Mouse (Mus musculus) liver, embryonic 16.5 days (tissue): ENCODE measurements around the gene Lonp2. TPM values are rescaled to one million over a fixed set of nuclear protein-coding genes. Genes with fewer than 3 reads are reported as not detected.

Experiments
- ATAC-seq: fragments of 200-750 bp; cut with Nextera tagmentation; 2 replicates; pipeline ENCODE4 v1.8.0; 2017; ENCODE audit warnings: low read depth, mild to moderate bottlenecking, moderate number of reproducible peaks, moderate library complexity
- H3K27ac ChIP-seq: fragments of 300-500 bp; sonication (generic); 2 replicates; pipeline ENCODE4 v1.5.1; 2014; ENCODE audit warnings: mild to moderate bottlenecking, low read length
- H3K27me3 ChIP-seq: fragments of 300-500 bp; sonication (generic); 2 replicates; pipeline ENCODE4 v1.6.1; 2014; ENCODE audit warnings: low read depth, low read length, mixed read lengths; ENCODE audit not compliant: control insufficient read depth, insufficient read depth
- H3K36me3 ChIP-seq: fragments of 300-500 bp; sonication (generic); 2 replicates; pipeline ENCODE4 v1.6.1; 2014; ENCODE audit warnings: mild to moderate bottlenecking; ENCODE audit not compliant: control insufficient read depth, insufficient read depth
- H3K4me1 ChIP-seq: fragments of 300-500 bp; sonication (generic); 2 replicates; pipeline ENCODE4 v1.6.1; 2014; ENCODE audit warnings: low read depth, low read length, mixed read lengths; ENCODE audit not compliant: control insufficient read depth
- H3K4me2 ChIP-seq: fragments of 300-500 bp; sonication (generic); 2 replicates; pipeline ENCODE4 v1.6.1; 2014; ENCODE audit warnings: low read depth, low read length, mixed read lengths
- H3K4me3 ChIP-seq: fragments of 300-500 bp; sonication (generic); 2 replicates; pipeline ENCODE4 v1.5.1; 2014; ENCODE audit warnings: low read depth, mild to moderate bottlenecking, low read length
- H3K9ac ChIP-seq: fragments of 300-500 bp; sonication (generic); 2 replicates; pipeline ENCODE4 v1.6.1; 2014; ENCODE audit warnings: low read depth, low read length
- H3K9me3 ChIP-seq: fragments of 300-500 bp; sonication (generic); replicated peaks from 2 replicates; pipeline ENCODE4 v1.6.1; 2016; ENCODE audit warnings: low read length; ENCODE audit not compliant: control insufficient read depth
- WGBS: fragments of 180-500 bp; shearing (Covaris S2); extraction: QIAGEN DNeasy Blood & Tissue Kit; methylation state at CpG from one replicate; pipeline ENCODE4 v1.1.7; 2014; ENCODE audit not compliant: insufficient replicate concordance; 5-methylcytosine and 5-hydroxymethylcytosine counted together
- polyA plus RNA-seq: library from polyadenylated mRNA; unstranded; fragments of >200 nt; fragmentation: Nextera tagmentation; extraction: Ambion mirVana; gene quantifications from 2 replicates; pipeline ENCODE4 v1.2.1, GENCODE M21; 2015

Gene Lonp2
- polyA plus RNA-seq, 1 experiment from 2014 or later, result 40.3 TPM

DNA sequence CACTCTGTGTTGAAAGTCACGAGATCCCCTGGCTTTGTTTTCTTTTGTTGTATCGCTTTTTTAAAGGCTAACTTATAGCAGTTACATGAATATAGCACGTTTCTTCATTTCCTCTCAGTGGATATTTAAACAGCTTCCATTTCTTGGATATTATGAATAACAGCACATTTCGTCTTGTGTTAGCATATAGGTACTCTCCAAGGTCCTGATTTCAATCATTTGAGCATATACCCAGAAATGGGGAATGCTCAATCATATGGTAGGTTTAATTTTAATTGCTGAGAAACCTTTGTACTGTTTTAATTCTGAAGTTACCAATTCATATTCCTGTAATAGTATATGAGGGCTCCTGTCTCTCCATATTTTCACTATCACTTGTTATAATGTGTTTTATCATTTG, 15.1 kb downstream of the Lonp2 start:
- H3K36me3 ChIP-seq, result peaks cover 20% of the 10 kb centered on the region
- H3K27me3 ChIP-seq, result no peaks in the 10 kb centered on the region
- no peaks in the 10 kb centered on the region for H3K4me1 ChIP-seq
- H3K27ac ChIP-seq, result no peak overlapping the region
- no peak for ATAC-seq
- no peak overlapping the region for H3K9ac ChIP-seq
- 67% methylated on average over 4 of the region's 4 CpGs for WGBS
- no peak overlapping the region for H3K4me2 ChIP-seq
- H3K9me3 ChIP-seq, result no peaks in the 10 kb centered on the region
- no peak overlapping the region for H3K4me3 ChIP-seq

DNA sequence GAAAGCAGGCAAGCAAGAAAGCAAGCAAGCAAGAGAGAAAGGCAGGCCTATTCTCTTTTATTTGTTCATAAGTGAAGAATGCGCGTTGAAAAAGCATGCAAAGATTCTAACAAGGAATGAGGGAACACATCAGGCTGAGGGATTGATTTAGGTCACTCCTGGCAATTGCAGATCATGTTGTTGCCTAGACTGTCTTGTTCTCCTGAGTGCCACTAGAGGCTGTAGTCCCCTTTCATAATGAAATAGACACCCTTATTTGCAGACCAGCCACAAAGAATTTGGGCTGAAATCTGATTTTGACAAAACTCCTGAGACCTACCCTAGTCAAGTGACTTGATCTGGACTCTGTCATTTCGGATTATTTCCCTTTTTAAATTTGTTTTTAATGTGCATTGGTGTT, 18.8 kb downstream of the Lonp2 start:
- H3K4me1 ChIP-seq, result no peaks in the 10 kb centered on the region
- no peak overlapping the region for H3K27ac ChIP-seq
- ATAC-seq, result no peak
- WGBS, result 76% methylated on average over 3 of the region's 3 CpGs
- peaks cover 10% of the 10 kb centered on the region for H3K36me3 ChIP-seq
- no peaks in the 10 kb centered on the region for H3K9me3 ChIP-seq
- H3K27me3 ChIP-seq, result no peaks in the 10 kb centered on the region
- no peak overlapping the region for H3K4me2 ChIP-seq
- H3K4me3 ChIP-seq, result no peak overlapping the region
- no peak overlapping the region for H3K9ac ChIP-seq

DNA sequence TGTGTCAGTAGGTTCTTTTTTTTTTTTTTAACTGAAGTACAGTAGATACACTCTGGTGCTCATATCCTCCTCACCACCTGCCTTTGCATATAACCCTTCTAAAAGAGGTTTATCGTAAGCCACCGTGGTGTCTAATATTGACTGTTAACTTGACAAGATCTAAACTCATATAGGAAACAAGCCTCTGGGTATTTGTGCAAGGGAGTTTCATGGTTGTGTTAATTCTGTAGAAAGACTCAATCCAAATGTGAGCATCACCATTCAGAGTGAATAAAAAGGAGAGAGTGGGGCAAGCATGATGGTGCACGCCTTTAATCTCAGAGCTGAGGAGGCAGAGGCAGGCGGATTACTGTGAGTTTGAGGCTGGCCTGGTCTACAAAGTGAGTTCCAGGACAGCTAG, 20.8 kb downstream of the Lonp2 start:
- Histone ChIP-seq H3K27ac (no peak overlapping the region), H3K4me3 (no peak overlapping the region), H3K4me2 (no peak overlapping the region), H3K9me3 (no peaks in the 10 kb centered on the region), H3K9ac (no peak overlapping the region), H3K4me1 (no peaks in the 10 kb centered on the region), H3K27me3 (no peaks in the 10 kb centered on the region), H3K36me3 (peaks cover under 1% of the 10 kb centered on the region; the same call in 1 of the 2 replicates)
- no peak for ATAC-seq
- WGBS, result 73% methylated on average over 4 of the region's 4 CpGs

DNA sequence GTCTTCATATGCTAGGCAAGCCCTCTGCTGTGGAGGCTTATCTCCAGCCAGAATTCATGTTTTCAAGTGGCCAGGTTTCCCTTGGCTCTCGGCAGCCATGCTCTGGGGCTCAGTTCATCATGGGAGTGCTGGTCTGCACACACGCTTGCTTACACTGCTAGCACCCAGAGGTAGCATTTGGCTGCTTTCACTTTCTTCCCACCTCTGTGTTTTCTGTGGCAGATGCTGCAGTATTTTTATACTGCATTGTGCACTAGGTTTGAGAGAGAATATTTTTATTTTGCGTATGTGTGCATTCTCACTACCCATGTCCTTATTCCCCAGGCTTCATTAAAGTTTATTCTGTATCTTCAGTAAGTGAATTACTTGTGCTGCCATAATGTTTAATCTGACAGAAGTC, 23.9 kb downstream of the Lonp2 start:
- Histone ChIP-seq H3K4me2 (no peak overlapping the region), H3K4me1 (no peaks in the 10 kb centered on the region), H3K36me3 (no peaks in the 10 kb centered on the region), H3K9me3 (no peaks in the 10 kb centered on the region), H3K27ac (no peak overlapping the region), H3K27me3 (no peaks in the 10 kb centered on the region), H3K4me3 (no peak overlapping the region), H3K9ac (no peak overlapping the region)
- 78% methylated on average over 3 of the region's 3 CpGs for WGBS
- no peak for ATAC-seq

DNA sequence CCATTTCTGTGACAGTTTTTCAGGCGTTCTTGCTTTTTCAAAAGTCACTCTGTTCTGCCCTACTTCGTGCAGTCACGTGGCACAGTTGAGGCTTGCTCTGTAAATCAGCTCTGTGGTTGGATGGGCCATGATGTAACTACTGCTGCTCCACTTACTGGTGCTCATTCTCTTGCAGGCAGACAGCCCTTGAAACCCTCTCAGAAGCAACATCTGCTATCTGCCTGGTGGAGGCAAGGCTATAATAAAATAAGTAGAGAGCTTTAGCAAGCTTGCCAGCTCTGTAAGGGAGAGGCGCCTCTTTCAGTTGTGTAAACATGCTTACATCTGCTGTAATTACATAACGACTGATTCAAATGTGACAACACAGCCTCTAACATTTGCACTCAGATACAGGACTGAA, 27.6 kb downstream of the Lonp2 start:
- Histone ChIP-seq H3K27ac (no peak overlapping the region), H3K4me2 (no peak overlapping the region), H3K9me3 (no peaks in the 10 kb centered on the region), H3K9ac (no peak overlapping the region), H3K27me3 (no peaks in the 10 kb centered on the region), H3K36me3 (peaks cover 4% of the 10 kb centered on the region; the same call in 1 of the 2 replicates), H3K4me3 (no peak overlapping the region), H3K4me1 (no peaks in the 10 kb centered on the region)
- no peak for ATAC-seq
- WGBS, result 74% methylated on average over 5 of the region's 5 CpGs

DNA sequence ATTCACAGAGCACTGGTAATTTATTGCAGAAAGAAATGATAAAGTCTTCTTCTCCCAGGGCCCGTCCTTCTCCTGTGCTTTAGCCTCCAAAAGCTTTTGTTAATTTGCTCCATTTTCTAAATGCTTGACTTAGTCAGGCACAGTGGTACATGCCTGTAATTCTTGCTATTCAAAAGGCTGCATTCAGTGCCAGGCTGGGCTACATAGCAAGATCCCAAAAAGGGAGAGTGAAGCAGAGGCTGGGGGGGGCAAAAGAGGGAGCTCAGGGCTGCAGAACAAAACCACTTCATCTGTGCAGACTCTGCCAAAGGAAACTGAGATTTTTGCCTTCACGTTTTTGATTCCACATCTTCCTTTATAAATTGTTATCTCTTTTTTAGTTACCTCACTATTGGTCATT, 28.7 kb downstream of the Lonp2 start:
- no peaks in the 10 kb centered on the region for H3K4me1 ChIP-seq
- no peak overlapping the region for H3K27ac ChIP-seq
- peaks cover 4% of the 10 kb centered on the region; the same call in 1 of the 2 replicates for H3K36me3 ChIP-seq
- no peak for ATAC-seq
- no peaks in the 10 kb centered on the region for H3K9me3 ChIP-seq
- 68% methylated on average over 2 of the region's 2 CpGs for WGBS
- H3K4me2 ChIP-seq, result no peak overlapping the region
- H3K9ac ChIP-seq, result no peak overlapping the region
- no peak overlapping the region for H3K4me3 ChIP-seq
- H3K27me3 ChIP-seq, result no peaks in the 10 kb centered on the region

DNA sequence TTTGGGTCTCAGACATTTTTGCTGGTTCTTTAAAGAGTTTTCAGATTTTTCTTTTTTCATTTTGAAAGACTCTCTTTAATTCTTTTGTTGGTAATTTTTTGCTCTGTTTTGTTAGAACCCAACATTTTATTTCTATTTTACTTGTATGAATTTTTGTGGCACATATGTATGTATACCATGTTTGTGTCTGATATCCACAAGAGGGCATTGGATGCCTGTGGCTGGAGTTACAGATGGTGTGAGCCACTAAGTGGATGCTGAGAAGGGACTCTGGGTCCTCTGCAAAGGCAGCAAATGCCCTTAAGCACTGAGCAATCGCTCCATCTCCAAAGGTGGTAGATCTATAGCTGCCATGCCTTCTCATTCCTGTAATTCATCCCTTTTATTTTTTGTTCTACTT, 30.7 kb downstream of the Lonp2 start:
- Histone ChIP-seq H3K36me3 (peaks cover 4% of the 10 kb centered on the region; the same call in 1 of the 2 replicates), H3K9me3 (no peaks in the 10 kb centered on the region), H3K27me3 (no peaks in the 10 kb centered on the region), H3K27ac (no peak overlapping the region), H3K4me2 (no peak overlapping the region), H3K4me1 (no peaks in the 10 kb centered on the region), H3K9ac (no peak overlapping the region), H3K4me3 (no peak overlapping the region)
- 76% methylated on average over 1 of the region's 1 CpGs for WGBS
- ATAC-seq, result no peak

DNA sequence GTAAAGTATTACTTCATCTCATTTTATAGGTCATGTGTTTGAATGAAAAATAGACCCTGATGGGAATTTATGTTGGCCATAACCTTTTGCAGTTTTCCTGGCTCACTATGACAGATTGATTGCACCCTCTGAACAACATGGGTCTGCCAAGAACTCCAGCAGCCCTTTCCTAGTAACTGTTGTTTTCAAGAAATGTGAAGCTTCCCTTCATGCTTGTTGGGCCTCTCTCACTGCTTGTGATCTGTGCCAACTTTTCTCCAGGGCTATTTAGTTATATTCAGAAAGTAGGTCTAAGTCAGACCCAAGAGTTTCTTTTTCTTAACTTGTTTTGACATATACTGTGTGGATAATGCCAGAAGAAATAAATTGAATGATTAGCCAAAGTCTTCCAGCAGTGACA, 44.9 kb downstream of the Lonp2 start:
- H3K9me3 ChIP-seq, result no peaks in the 10 kb centered on the region
- no peak overlapping the region for H3K4me2 ChIP-seq
- no peak for ATAC-seq
- H3K27ac ChIP-seq, result no peak overlapping the region
- no peak overlapping the region for H3K4me3 ChIP-seq
- peaks cover 6% of the 10 kb centered on the region for H3K36me3 ChIP-seq
- no peak overlapping the region for H3K9ac ChIP-seq
- no peaks in the 10 kb centered on the region for H3K4me1 ChIP-seq
- H3K27me3 ChIP-seq, result no peaks in the 10 kb centered on the region

DNA sequence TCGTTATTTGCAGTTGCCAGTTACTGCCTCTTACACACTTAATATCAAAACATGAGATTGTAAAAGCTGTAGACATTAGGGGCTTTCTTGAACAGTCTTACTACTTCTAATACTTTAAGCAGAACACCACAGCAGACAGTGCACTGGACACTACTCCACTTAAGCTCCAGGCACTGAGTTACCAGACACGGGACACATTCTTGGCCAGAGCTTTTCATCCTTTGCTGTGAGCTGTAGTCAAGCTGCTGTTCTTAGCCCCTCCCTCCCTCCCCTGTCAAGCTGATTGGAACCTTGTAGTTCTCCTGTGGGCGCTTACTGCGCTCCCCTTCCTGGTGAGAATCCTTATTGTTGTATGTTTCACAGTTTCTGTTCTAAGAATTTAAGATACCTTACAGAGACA, 45.4 kb downstream of the Lonp2 start:
- no peak overlapping the region for H3K4me2 ChIP-seq
- WGBS, result 85% methylated on average over 4 of the region's 4 CpGs
- no peaks in the 10 kb centered on the region for H3K9me3 ChIP-seq
- no peaks in the 10 kb centered on the region for H3K4me1 ChIP-seq
- no peak overlapping the region for H3K4me3 ChIP-seq
- H3K36me3 ChIP-seq, result peaks cover 8% of the 10 kb centered on the region
- H3K27ac ChIP-seq, result no peak overlapping the region
- no peak overlapping the region for H3K9ac ChIP-seq
- no peaks in the 10 kb centered on the region for H3K27me3 ChIP-seq
- ATAC-seq, result no peak

DNA sequence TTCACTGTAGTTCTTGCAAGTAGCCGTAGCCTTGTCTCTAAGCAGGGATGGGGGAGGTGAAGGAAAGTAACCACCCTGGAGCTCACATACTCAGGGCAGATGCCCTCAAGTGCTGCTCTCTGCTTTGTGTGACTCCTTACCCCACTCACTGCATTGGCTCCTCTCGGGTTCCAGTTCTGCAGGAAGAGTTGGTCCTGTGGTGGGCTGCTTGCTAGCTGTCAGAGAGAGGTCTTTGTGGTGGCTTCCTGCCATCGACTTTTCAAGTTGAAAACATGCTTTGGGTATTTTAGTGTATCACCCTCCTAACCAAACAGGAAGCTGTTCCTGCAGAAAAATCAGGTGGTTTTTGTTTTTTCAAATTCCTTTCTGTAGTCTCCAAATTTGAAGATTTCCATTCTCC, 62.8 kb downstream of the Lonp2 start:
- 43% methylated on average over 3 of the region's 3 CpGs for WGBS
- Histone ChIP-seq H3K9ac (no peak overlapping the region), H3K4me3 (no peak overlapping the region), H3K4me2 (no peak overlapping the region), H3K4me1 (no peaks in the 10 kb centered on the region), H3K27me3 (no peaks in the 10 kb centered on the region), H3K9me3 (no peaks in the 10 kb centered on the region), H3K27ac (no peak overlapping the region), H3K36me3 (peaks cover 2% of the 10 kb centered on the region; the same call in 1 of the 2 replicates)
- ATAC-seq, result no peak
